Mouse (Mus musculus) ES-Bruce4 (cell line): ENCODE measurements around the gene Ino80. TPM values are rescaled to one million over a fixed set of nuclear protein-coding genes. Genes with fewer than 3 reads are reported as not detected.

Experiments
- H3K27ac ChIP-seq: 2 replicates; pipeline ENCODE4 v1.5.1; 2012; ENCODE audit warnings: low read length, inconsistent platforms; ENCODE audit not compliant: insufficient read depth
- H3K27me3 ChIP-seq: 2 replicates; pipeline ENCODE4 v1.6.1; 2012; ENCODE audit warnings: mild to moderate bottlenecking, low read length, inconsistent platforms; ENCODE audit not compliant: control insufficient read depth, poor library complexity, insufficient read depth, severe bottlenecking
- H3K36me3 ChIP-seq: 2 replicates; pipeline ENCODE4 v1.6.1; 2012; ENCODE audit warnings: inconsistent platforms, mild to moderate bottlenecking, low read length, moderate library complexity; ENCODE audit not compliant: control insufficient read depth, poor library complexity, insufficient read depth, severe bottlenecking
- H3K4me1 ChIP-seq: one replicate; pipeline ENCODE4 v1.8.1; 2011; ENCODE audit warnings: low read length; ENCODE audit not compliant: control insufficient read depth, insufficient read depth
- H3K4me3 ChIP-seq: 2 replicates; pipeline ENCODE4 v1.5.1; 2011; ENCODE audit warnings: low read depth, mild to moderate bottlenecking, low read length
- H3K9ac ChIP-seq: 2 replicates; pipeline ENCODE4 v1.6.1; 2012; ENCODE audit warnings: low read depth, mild to moderate bottlenecking, inconsistent platforms; ENCODE audit not compliant: poor library complexity, severe bottlenecking
- H3K9me3 ChIP-seq: replicated peaks from 2 replicates; pipeline ENCODE4 v1.6.1; 2012; ENCODE audit warnings: mild to moderate bottlenecking, low read length, inconsistent platforms; ENCODE audit not compliant: control insufficient read depth, poor library complexity, insufficient read depth, severe bottlenecking
- CTCF ChIP-seq: IDR thresholded peaks from one replicate; pipeline ENCODE4 v1.8.1; 2011; ENCODE audit warnings: low read depth, low read length
- EP300 ChIP-seq: IDR thresholded peaks from 2 replicates; pipeline ENCODE4 v1.6.1; 2011; ENCODE audit warnings: low read depth, low read length; ENCODE audit not compliant: insufficient read depth
- POLR2A ChIP-seq: IDR thresholded peaks from one replicate; pipeline ENCODE4 v1.8.1; 2011; ENCODE audit warnings: low read length; ENCODE audit not compliant: insufficient read depth
- polyA plus RNA-seq: library from polyadenylated mRNA; stranded (reverse); fragments of >200 nt; gene quantifications from 2 replicates; pipeline ENCODE4 v1.2.4, GENCODE M21; 2011; ENCODE audit warnings: low read depth; ENCODE audit not compliant: missing spikeins, insufficient read depth, insufficient read length

Gene Ino80
- polyA plus RNA-seq, 1 experiment, result 27.8 TPM

- Histone ChIP-seq H3K4me3 (no peak overlapping the region), H3K9me3 (no peaks in the 10 kb centered on the region), H3K36me3 (peaks cover 51% of the 10 kb centered on the region), H3K9ac (no peak overlapping the region), H3K27ac (no peak overlapping the region), H3K4me1 (no peaks in the 10 kb centered on the region), H3K27me3 (no peaks in the 10 kb centered on the region)
- TF ChIP-seq POLR2A (no peak), CTCF (no peak), EP300 (no peak)
These were observed 100.2 kb downstream of the Ino80 start for GRCm38 (mm10) chr2:119377286-119377685.

GRCm38 (mm10) chr2:119370116-119370515 lies 107.4 kb downstream of the Ino80 start:
- Histone ChIP-seq H3K4me1 (no peaks in the 10 kb centered on the region), H3K9me3 (no peaks in the 10 kb centered on the region), H3K4me3 (no peak overlapping the region), H3K27me3 (no peaks in the 10 kb centered on the region), H3K27ac (no peak overlapping the region), H3K9ac (no peak overlapping the region), H3K36me3 (peaks cover 9% of the 10 kb centered on the region)
- no peak for TF ChIP-seq POLR2A
- TF ChIP-seq EP300, result no peak
- no peak for TF ChIP-seq CTCF

GRCm38 (mm10) chr2:119367346-119367745 lies 110.1 kb downstream of the Ino80 start:
- Histone ChIP-seq H3K9me3 (no peaks in the 10 kb centered on the region), H3K27ac (no peak overlapping the region), H3K4me1 (no peaks in the 10 kb centered on the region), H3K27me3 (no peaks in the 10 kb centered on the region), H3K4me3 (no peak overlapping the region), H3K36me3 (peaks cover 3% of the 10 kb centered on the region; the same call in 1 of the 2 replicates), H3K9ac (no peak overlapping the region)
- TF ChIP-seq EP300 (no peak), POLR2A (no peak), CTCF (no peak)

- no peak for TF ChIP-seq POLR2A
- TF ChIP-seq EP300, result no peak
- no peak for TF ChIP-seq CTCF
- Histone ChIP-seq H3K36me3 (no peaks in the 10 kb centered on the region), H3K27me3 (no peaks in the 10 kb centered on the region), H3K4me1 (no peaks in the 10 kb centered on the region), H3K9ac (no peak overlapping the region), H3K27ac (no peak overlapping the region), H3K4me3 (no peak overlapping the region), H3K9me3 (no peaks in the 10 kb centered on the region)
These were observed 112.5 kb downstream of the Ino80 start for GRCm38 (mm10) chr2:119364969-119365368.

GRCm38 (mm10) chr2:119359721-119360291 lies 117.7 kb downstream of the Ino80 start:
- H3K27ac ChIP-seq, result no peak overlapping the region

GRCm38 (mm10) chr2:119358249-119358648 lies 119.2 kb downstream of the Ino80 start:
- H3K27me3 ChIP-seq, result no peaks in the 10 kb centered on the region
- H3K9ac ChIP-seq, result no peak overlapping the region
- no peak overlapping the region for H3K27ac ChIP-seq
- H3K4me3 ChIP-seq, result no peak overlapping the region
- no peaks in the 10 kb centered on the region for H3K4me1 ChIP-seq
- peaks cover 5% of the 10 kb centered on the region; the same call in 1 of the 2 replicates for H3K36me3 ChIP-seq
- H3K9me3 ChIP-seq, result no peaks in the 10 kb centered on the region
- TF ChIP-seq EP300 (no peak), POLR2A (no peak), CTCF (no peak)

More at GRCm38 (mm10) chr2:119359721-119360291, 117.7 kb downstream of the Ino80 start:
- H3K4me1 ChIP-seq, result no peaks in the 10 kb centered on the region
- H3K4me3 ChIP-seq, result no peak overlapping the region
- no peaks in the 10 kb centered on the region for H3K27me3 ChIP-seq
- TF ChIP-seq EP300 (no peak), POLR2A (no peak), CTCF (no peak)
- H3K9me3 ChIP-seq, result no peaks in the 10 kb centered on the region
- H3K9ac ChIP-seq, result no peak overlapping the region
- no peaks in the 10 kb centered on the region for H3K36me3 ChIP-seq
